17 mouse cellular contexts compared by ENCODE assay signal in genomic region chr7:13053001-13053400, GRCm38 (mm10). TPM values are rescaled to one million over a fixed set of nuclear protein-coding genes. Genes with fewer than 3 reads are reported as not detected.
"Had no signal": no experiment of that assay in that cellular context is flagged by ENCODE, and none has a peak within 500 bp of the region (broad histone marks: within the 10 kb centered on the region; RNA-seq: fewer than 3 reads in every experiment).

No protein-coding gene starts in this region.

- ATAC-seq: liver, postnatal 0 days; midbrain, embryonic 15.5 days had no signal

- H3K9me3 ChIP-seq: limb, embryonic 10.5 days; liver, embryonic 13.5 days; lung, embryonic 15.5 days; megakaryocyte, embryonic 14.5 days; midbrain, embryonic 15.5 days had no signal

- H3K27me3 ChIP-seq: liver, embryonic 13.5 days; lung, embryonic 15.5 days; midbrain, embryonic 15.5 days had no signal

- H3K4me3 ChIP-seq: megakaryocyte, embryonic 14.5 days had no signal

- H3K27ac ChIP-seq: liver, embryonic 13.5 days; lung, embryonic 15.5 days; macrophage; stomach, postnatal 0 days had no signal

- H3K9ac ChIP-seq: liver, postnatal 0 days had no signal

- DNase-seq: kidney, adult 9 months; kidney, postnatal 36 days; liver, embryonic 13.5 days; liver, postnatal 0 days; lung, postnatal 14 days; thymus, adult 2 months; thymus, postnatal 25 days had no signal

- H3K36me3 ChIP-seq: limb, embryonic 10.5 days; liver, embryonic 13.5 days; lung, embryonic 15.5 days; midbrain, embryonic 15.5 days had no signal

RNA-seq across cellular contexts. Expression of gene Vmn1r85, which starts 42.0 kb away (rescaled TPM):
- polyA plus RNA-seq: kidney, postnatal 0 days; limb, embryonic 10.5 days; limb, embryonic 14.5 days; liver, embryonic 13.5 days; liver, postnatal 0 days; lung, embryonic 15.5 days; macrophage; midbrain, embryonic 11.5 days; stomach, postnatal 0 days; thymus, adult 2 months; urinary bladder, adult 2 months had no signal
